Mouse (Mus musculus) hindbrain, embryonic 12.5 days (tissue): ENCODE measurements around the gene Actl7b. TPM values are rescaled to one million over a fixed set of nuclear protein-coding genes. Genes with fewer than 3 reads are reported as not detected.

Experiments
- ATAC-seq: fragments of 200-750 bp; cut with Nextera tagmentation; 2 replicates; pipeline ENCODE4 v1.8.0; 2017; ENCODE audit warnings: moderate TSS enrichment; ENCODE audit not compliant: low FRiP score
- H3K27ac ChIP-seq: fragments of 300-500 bp; sonication (generic); 2 replicates; pipeline ENCODE4 v1.5.1; 2016; ENCODE audit warnings: mild to moderate bottlenecking
- H3K27me3 ChIP-seq: fragments of 300-500 bp; sonication (generic); 2 replicates; pipeline ENCODE4 v1.6.1; 2016; ENCODE audit warnings: mild to moderate bottlenecking
- H3K36me3 ChIP-seq: fragments of 300-500 bp; sonication (generic); 2 replicates; pipeline ENCODE4 v1.6.1; 2016; ENCODE audit warnings: mild to moderate bottlenecking
- H3K4me1 ChIP-seq: fragments of 300-500 bp; sonication (generic); 2 replicates; pipeline ENCODE4 v1.6.1; 2016
- H3K4me2 ChIP-seq: fragments of 300-500 bp; sonication (generic); replicated peaks from 2 replicates; pipeline ENCODE4 v1.6.1; 2016; ENCODE audit warnings: mild to moderate bottlenecking
- H3K4me3 ChIP-seq: fragments of 300-500 bp; sonication (generic); 2 replicates; pipeline ENCODE4 v1.5.1; 2016; ENCODE audit warnings: mild to moderate bottlenecking
- H3K9ac ChIP-seq: fragments of 300-500 bp; sonication (generic); 2 replicates; pipeline ENCODE4 v1.6.1; 2016; ENCODE audit warnings: mild to moderate bottlenecking, moderate library complexity
- H3K9me3 ChIP-seq: fragments of 300-500 bp; sonication (generic); replicated peaks from 2 replicates; pipeline ENCODE4 v1.6.1; 2016; ENCODE audit warnings: mild to moderate bottlenecking
- WGBS: fragments of 180-500 bp; shearing (Covaris S2); methylation state at CpG from one replicate; pipeline ENCODE4 v1.1.7; 2016; 5-methylcytosine and 5-hydroxymethylcytosine counted together
- polyA plus RNA-seq: library from polyadenylated mRNA; unstranded; fragments of >200 nt; fragmentation: Nextera tagmentation; extraction: Ambion mirVana; gene quantifications from 2 replicates; pipeline ENCODE4 v1.2.1, GENCODE M21; 2016

The Actl7b gene
- polyA plus RNA-seq, 1 experiment from 2014 or later = not detected

DNA sequence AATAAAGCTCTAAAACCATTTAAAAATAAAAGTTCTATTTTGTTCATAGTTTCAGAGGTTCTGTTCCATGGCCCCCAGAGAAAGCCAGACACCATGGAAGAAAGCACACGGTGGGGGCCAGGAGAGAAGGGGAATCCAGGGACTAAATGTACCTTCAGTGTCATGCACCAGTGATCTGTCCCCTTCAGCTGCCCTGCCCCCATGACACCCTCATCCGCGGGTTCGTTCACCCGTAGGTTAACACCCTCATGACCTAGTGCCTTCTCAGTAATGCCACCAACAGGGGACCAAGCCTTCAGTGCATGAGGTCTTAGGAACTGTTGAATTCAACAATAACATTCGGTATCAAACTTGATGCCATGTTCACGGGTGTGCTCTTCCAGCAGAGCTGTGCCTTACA lies 44.8 kb downstream of the Actl7b start:
- WGBS = 87% methylated on average over 7 of the region's 7 CpGs
- Histone ChIP-seq H3K27ac (no peak overlapping the region), H3K4me1 (no peaks in the 10 kb centered on the region), H3K36me3 (no peaks in the 10 kb centered on the region), H3K4me2 (no peak overlapping the region), H3K9me3 (no peaks in the 10 kb centered on the region), H3K4me3 (no peak overlapping the region), H3K27me3 (no peaks in the 10 kb centered on the region), H3K9ac (no peak overlapping the region)
- ATAC-seq = no peak

Other genes with a start within 250 kb of the Actl7b start
- gene Gm26657, start 1.4 kb downstream of the Actl7b start, polyA plus RNA-seq = not detected in 2 replicates
- not detected in 2 replicates for gene Actl7a, start 2.0 kb upstream of the Actl7b start, polyA plus RNA-seq
- gene Elp1, start 60.9 kb upstream of the Actl7b start, polyA plus RNA-seq = 73.9 and 84.9 TPM in 2 replicates
- 22.2 and 24.1 TPM in 2 replicates for gene Fam206a, start 60.9 kb upstream of the Actl7b start, polyA plus RNA-seq
- gene Ctnnal1, start 123.7 kb upstream of the Actl7b start, polyA plus RNA-seq = 23.4 and 23.7 TPM in 2 replicates
- gene Tmem245, start 206.0 kb upstream of the Actl7b start, polyA plus RNA-seq = 10.4 and 11.6 TPM in 2 replicates
- gene Frrs1l, start 248.9 kb upstream of the Actl7b start, polyA plus RNA-seq = 9.0 and 9.2 TPM in 2 replicates